Mouse (Mus musculus): ENCODE results near the gene Ccnjl. TPM values are rescaled to one million over a fixed set of nuclear protein-coding genes. Genes with fewer than 3 reads are reported as not detected.

Gene Ccnjl
- total RNA-seq, 2 experiments from 2014 or later: 2.3 to 3.5 TPM

GRCm38 (mm10) chr11:43518086-43518485 lies 10.5 kb upstream of the Ccnjl start:
- intact Hi-C loops (cut with DNase I): no loop called here
- DNase-seq (ENCODE audit: low spot score): no peak

GRCm38 (mm10) chr11:43518821-43519220 lies 9.8 kb upstream of the Ccnjl start:
- intact Hi-C loops (cut with DNase I): no loop called here
- no peak for DNase-seq (ENCODE audit: low spot score)

GRCm38 (mm10) chr11:43520521-43520920 lies 8.1 kb upstream of the Ccnjl start:
- no peak for DNase-seq (ENCODE audit: low spot score)
- intact Hi-C loops (cut with DNase I): no loop called here

GRCm38 (mm10) chr11:43528078-43528682 lies 404 bp upstream of the Ccnjl start:
- intact Hi-C loops (cut with DNase I): loop anchor here (5.0 kb wide), 1 partner anchor 39 kb away; no protein-coding TSS in a partner anchor
- no peak for DNase-seq (ENCODE audit: low spot score)

GRCm38 (mm10) chr11:43530043-43530442 lies 1.5 kb downstream of the Ccnjl start:
- no peak for DNase-seq (ENCODE audit: low spot score)
- intact Hi-C loops (cut with DNase I): no loop called here

GRCm38 (mm10) chr11:43531619-43532018 lies 3.0 kb downstream of the Ccnjl start:
- no peak for DNase-seq (ENCODE audit: low spot score)
- intact Hi-C loops (cut with DNase I): no loop called here

GRCm38 (mm10) chr11:43537074-43537473 lies 8.5 kb downstream of the Ccnjl start:
- no peak for DNase-seq (ENCODE audit: low spot score)
- intact Hi-C loops (cut with DNase I): no loop called here

GRCm38 (mm10) chr11:43539863-43540262 lies 11.3 kb downstream of the Ccnjl start:
- DNase-seq (ENCODE audit: low spot score): no peak
- intact Hi-C loops (cut with DNase I): no loop called here

GRCm38 (mm10) chr11:43543711-43544466 lies 15.3 kb downstream of the Ccnjl start:
- no peak for DNase-seq (ENCODE audit: low spot score)
- intact Hi-C loops (cut with DNase I): no loop called here

- DNase-seq (ENCODE audit: low spot score): no peak
- intact Hi-C loops (cut with DNase I): no loop called here
Observed at GRCm38 (mm10) chr11:43544819-43545218, 16.2 kb downstream of the Ccnjl start.

GRCm38 (mm10) chr11:43545873-43546475 lies 17.4 kb downstream of the Ccnjl start:
- intact Hi-C loops (cut with DNase I): no loop called here
- no peak for DNase-seq (ENCODE audit: low spot score)

GRCm38 (mm10) chr11:43546678-43547077 lies 18.1 kb downstream of the Ccnjl start:
- DNase-seq (ENCODE audit: low spot score): no peak
- intact Hi-C loops (cut with DNase I): no loop called here

GRCm38 (mm10) chr11:43548148-43548547 lies 19.6 kb downstream of the Ccnjl start:
- intact Hi-C loops (cut with DNase I): no loop called here
- peak; percentile 40 for DNase-seq (ENCODE audit: low spot score)

GRCm38 (mm10) chr11:43548657-43549435 lies 20.3 kb downstream of the Ccnjl start:
- no peak for DNase-seq (ENCODE audit: low spot score)
- intact Hi-C loops (cut with DNase I): no loop called here

- intact Hi-C loops (cut with DNase I): no loop called here
- DNase-seq (ENCODE audit: low spot score): peak; percentile 16
Observed at GRCm38 (mm10) chr11:43549701-43550100, 21.1 kb downstream of the Ccnjl start.

- DNase-seq (ENCODE audit: low spot score): no peak
- intact Hi-C loops (cut with DNase I): no loop called here
Observed at GRCm38 (mm10) chr11:43551756-43552155, 23.2 kb downstream of the Ccnjl start.

GRCm38 (mm10) chr11:43552675-43553074 lies 24.1 kb downstream of the Ccnjl start:
- no peak for DNase-seq (ENCODE audit: low spot score)
- intact Hi-C loops (cut with DNase I): no loop called here

- DNase-seq (ENCODE audit: low spot score): no peak
- intact Hi-C loops (cut with DNase I): loop anchor here (2.0 kb wide), 1 partner anchor 62 kb away; no protein-coding TSS in a partner anchor
Observed at GRCm38 (mm10) chr11:43556538-43556937, 28.0 kb downstream of the Ccnjl start.

GRCm38 (mm10) chr11:43559515-43560292 lies 31.1 kb downstream of the Ccnjl start:
- intact Hi-C loops (cut with DNase I): no loop called here
- no peak for DNase-seq (ENCODE audit: low spot score)
